Mouse (Mus musculus): ENCODE data around the gene Myl12a. TPM values are rescaled to one million over a fixed set of nuclear protein-coding genes. Genes with fewer than 3 reads are reported as not detected.

Gene Myl12a
- polyA plus RNA-seq, 1 experiment: 770 TPM

DNA sequence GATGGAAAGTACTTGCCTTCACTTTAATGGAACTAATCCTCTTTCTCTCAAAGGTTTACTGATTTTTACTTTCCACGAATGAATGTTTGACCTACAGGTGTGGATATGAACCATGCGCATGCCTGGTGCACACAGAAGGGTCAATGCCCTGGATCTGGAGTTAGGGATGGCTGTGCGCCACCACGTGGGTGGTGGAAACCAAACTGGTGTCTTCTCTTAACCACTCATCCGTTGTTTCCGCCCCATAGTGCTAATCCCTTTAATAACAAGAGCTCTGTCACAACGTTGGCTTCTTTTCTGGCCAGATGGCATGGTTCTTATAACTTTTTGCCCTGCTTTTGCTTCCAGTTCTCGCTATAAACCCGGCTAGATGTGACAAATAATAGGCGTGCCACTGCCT is 51.4 kb downstream of the Myl12a start:
- Histone ChIP-seq H3K36me3 (ENCODE audit: control insufficient read depth, insufficient read depth) (no peaks in the 10 kb centered on the region), H3K79me2 (ENCODE audit: control insufficient read depth, insufficient read depth) (no peaks in the 10 kb centered on the region), H3ac (ENCODE audit: control insufficient read depth, insufficient read length, low read depth) (no peak overlapping the region), H3K79me3 (ENCODE audit: low read depth) (no peaks in the 10 kb centered on the region), H3K27me3 (ENCODE audit: control insufficient read depth, insufficient read depth, insufficient read length) (no peaks in the 10 kb centered on the region), H3K4me3 (ENCODE audit: insufficient read depth, poor library complexity, severe bottlenecking) (no peak overlapping the region)
- TF ChIP-seq USF1 (IDR thresholded peaks at IDR 0.05; ENCODE audit: low read depth) (no peak), MYOG (IDR thresholded peaks at IDR 0.05; ENCODE audit: control insufficient read depth, extremely low read depth, insufficient read length) (no peak), MAX (IDR thresholded peaks at IDR 0.05) (no peak), CTCF (IDR thresholded peaks at IDR 0.05; ENCODE audit: control insufficient read depth, insufficient read depth, insufficient read length) (no peak), MYOD1 (IDR thresholded peaks at IDR 0.05; ENCODE audit: control insufficient read depth, insufficient read length, low read depth) (no peak), FOSL1 (IDR thresholded peaks at IDR 0.05; ENCODE audit: insufficient read depth, low read length, poor library complexity, severe bottlenecking) (no peak), CEBPB (IDR thresholded peaks at IDR 0.05; ENCODE audit: low read depth) (no peak)

DNA sequence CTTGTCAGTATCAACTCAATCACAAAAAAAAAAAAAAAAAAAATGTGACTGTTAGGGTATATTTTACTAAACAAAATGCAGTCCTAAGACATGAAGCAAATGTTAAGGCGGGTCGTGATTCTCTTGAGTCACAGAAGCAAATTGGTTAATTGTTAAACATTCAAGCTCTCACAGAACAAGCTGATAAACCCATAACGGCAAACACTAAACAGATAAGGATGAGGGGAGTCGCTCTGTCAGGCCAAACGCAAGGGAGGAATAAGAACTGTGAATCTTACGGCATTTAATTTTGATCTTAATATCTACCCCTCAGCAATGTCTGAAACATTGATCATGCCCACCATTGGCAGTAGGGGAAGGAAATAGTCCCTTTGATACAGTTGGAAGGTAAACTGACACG is 53.5 kb downstream of the Myl12a start:
- no peak overlapping the region for H3K4me3 ChIP-seq (ENCODE audit: insufficient read depth, poor library complexity, severe bottlenecking)
- H3K27me3 ChIP-seq (ENCODE audit: control insufficient read depth, insufficient read depth, insufficient read length): no peaks in the 10 kb centered on the region
- H3K79me3 ChIP-seq (ENCODE audit: low read depth): no peaks in the 10 kb centered on the region
- TF ChIP-seq MAX (IDR thresholded peaks at IDR 0.05): no peak
- no peak for TF ChIP-seq MYOD1 (IDR thresholded peaks at IDR 0.05; ENCODE audit: control insufficient read depth, insufficient read length, low read depth)
- TF ChIP-seq MYOG (IDR thresholded peaks at IDR 0.05; ENCODE audit: control insufficient read depth, extremely low read depth, insufficient read length): no peak
- no peak for TF ChIP-seq CEBPB (IDR thresholded peaks at IDR 0.05; ENCODE audit: low read depth)
- no peak for TF ChIP-seq USF1 (IDR thresholded peaks at IDR 0.05; ENCODE audit: low read depth)
- TF ChIP-seq CTCF (IDR thresholded peaks at IDR 0.05; ENCODE audit: control insufficient read depth, insufficient read depth, insufficient read length): no peak
- no peak for TF ChIP-seq FOSL1 (IDR thresholded peaks at IDR 0.05; ENCODE audit: insufficient read depth, low read length, poor library complexity, severe bottlenecking)
- H3K79me2 ChIP-seq (ENCODE audit: control insufficient read depth, insufficient read depth): no peaks in the 10 kb centered on the region
- no peak overlapping the region for H3ac ChIP-seq (ENCODE audit: control insufficient read depth, insufficient read length, low read depth)
- no peaks in the 10 kb centered on the region for H3K36me3 ChIP-seq (ENCODE audit: control insufficient read depth, insufficient read depth)

DNA sequence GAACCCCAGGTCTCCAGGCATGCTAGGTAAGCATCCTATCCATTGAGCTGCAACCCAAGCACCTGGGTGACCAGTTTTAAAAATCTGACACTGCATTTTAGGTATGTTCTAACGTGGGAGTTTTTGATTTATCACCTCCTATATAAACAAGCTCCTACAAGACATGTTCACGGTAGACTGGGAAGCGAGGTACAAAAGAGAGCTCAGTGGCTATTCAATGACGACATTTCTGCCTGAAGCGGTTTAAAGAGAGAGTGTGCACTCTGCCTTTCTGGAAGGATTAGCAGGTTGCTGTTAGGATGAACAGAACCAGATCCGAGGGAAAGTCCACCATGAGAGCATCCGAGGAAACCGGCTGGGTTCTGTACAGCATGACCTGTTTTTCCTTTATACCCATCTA is 54.0 kb downstream of the Myl12a start:
- Histone ChIP-seq H3ac (ENCODE audit: control insufficient read depth, insufficient read length, low read depth) (no peak overlapping the region), H3K4me3 (ENCODE audit: insufficient read depth, poor library complexity, severe bottlenecking) (no peak overlapping the region), H3K36me3 (ENCODE audit: control insufficient read depth, insufficient read depth) (no peaks in the 10 kb centered on the region), H3K79me2 (ENCODE audit: control insufficient read depth, insufficient read depth) (no peaks in the 10 kb centered on the region), H3K27me3 (ENCODE audit: control insufficient read depth, insufficient read depth, insufficient read length) (no peaks in the 10 kb centered on the region), H3K79me3 (ENCODE audit: low read depth) (no peaks in the 10 kb centered on the region)
- TF ChIP-seq FOSL1 (IDR thresholded peaks at IDR 0.05; ENCODE audit: insufficient read depth, low read length, poor library complexity, severe bottlenecking) (no peak), MYOG (IDR thresholded peaks at IDR 0.05; ENCODE audit: control insufficient read depth, extremely low read depth, insufficient read length) (no peak), MAX (IDR thresholded peaks at IDR 0.05) (no peak), CTCF (IDR thresholded peaks at IDR 0.05; ENCODE audit: control insufficient read depth, insufficient read depth, insufficient read length) (no peak), USF1 (IDR thresholded peaks at IDR 0.05; ENCODE audit: low read depth) (no peak), CEBPB (IDR thresholded peaks at IDR 0.05; ENCODE audit: low read depth) (no peak), MYOD1 (IDR thresholded peaks at IDR 0.05; ENCODE audit: control insufficient read depth, insufficient read length, low read depth) (no peak)

DNA sequence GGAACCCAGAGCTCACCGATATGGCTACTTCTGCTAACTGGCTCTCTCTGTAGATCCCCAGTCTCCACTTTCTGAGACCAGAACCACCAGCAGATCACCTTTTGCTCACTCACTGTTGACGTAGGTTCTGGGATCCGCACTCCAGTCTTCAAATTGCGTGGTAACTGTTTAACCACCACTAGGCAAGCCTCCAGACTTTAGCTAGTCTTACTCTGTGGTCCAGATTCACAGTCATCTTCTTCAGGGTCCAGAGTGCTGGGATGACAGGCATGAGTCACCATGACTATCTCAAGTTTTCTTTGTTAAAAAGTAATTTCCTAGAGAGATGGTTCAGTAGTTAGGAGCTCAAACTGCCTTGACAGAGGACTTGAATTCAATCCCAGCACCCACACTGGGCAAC is 58.9 kb downstream of the Myl12a start:
- H3K4me3 ChIP-seq (ENCODE audit: insufficient read depth, poor library complexity, severe bottlenecking): no peak overlapping the region
- no peaks in the 10 kb centered on the region for H3K79me2 ChIP-seq (ENCODE audit: control insufficient read depth, insufficient read depth)
- H3K27me3 ChIP-seq (ENCODE audit: control insufficient read depth, insufficient read depth, insufficient read length): no peaks in the 10 kb centered on the region
- TF ChIP-seq MAX (IDR thresholded peaks at IDR 0.05) (no peak), USF1 (IDR thresholded peaks at IDR 0.05; ENCODE audit: low read depth) (no peak), MYOG (IDR thresholded peaks at IDR 0.05; ENCODE audit: control insufficient read depth, extremely low read depth, insufficient read length) (no peak), FOSL1 (IDR thresholded peaks at IDR 0.05; ENCODE audit: insufficient read depth, low read length, poor library complexity, severe bottlenecking) (no peak), MYOD1 (IDR thresholded peaks at IDR 0.05; ENCODE audit: control insufficient read depth, insufficient read length, low read depth) (no peak), CTCF (IDR thresholded peaks at IDR 0.05; ENCODE audit: control insufficient read depth, insufficient read depth, insufficient read length) (no peak), CEBPB (IDR thresholded peaks at IDR 0.05; ENCODE audit: low read depth) (no peak)
- no peak overlapping the region for H3ac ChIP-seq (ENCODE audit: control insufficient read depth, insufficient read length, low read depth)
- H3K79me3 ChIP-seq (ENCODE audit: low read depth): no peaks in the 10 kb centered on the region
- no peaks in the 10 kb centered on the region for H3K36me3 ChIP-seq (ENCODE audit: control insufficient read depth, insufficient read depth)

Other genes with a start within 250 kb of the Myl12a start
- 46.7 TPM for gene Tgif1, start 149.3 kb downstream of the Myl12a start, polyA plus RNA-seq (2012; fragmentation: generic; extraction: Trizol)
- gene Myom1, start 245 bp downstream of the Myl12a start, polyA plus RNA-seq (2012; fragmentation: generic; extraction: Trizol): 0.35 TPM
- 9.3 TPM for gene Lpin2, start 179.7 kb upstream of the Myl12a start, polyA plus RNA-seq (2012; fragmentation: generic; extraction: Trizol)